Mouse (Mus musculus) mouse trophoblast stem cell (cell line): ENCODE results near the gene Irak4.

ENCODE experiments used
- in situ Hi-C, 2 experiments: fragments of 300-500 bp; cut with MseI, MboI; formaldehyde crosslinking; loops; 2 replicates in 1 of 2; 3 replicates in 1 of 2; pipeline ENCODE4 v1.15.1; 2025

The Irak4 gene

GRCm38 (mm10) chr15:94543409-94544051 lies at the start of gene Irak4, which contains the start of gene Pus7l:
Irak4 (plus strand) TSS chr15:94543643.
Pus7l (minus strand) TSS chr15:94543547.
- in situ Hi-C loops, result no loop called here

GRCm38 (mm10) chr15:94494445-94494844 lies 49.0 kb upstream of the Irak4 start:
- in situ Hi-C loops, result no loop called here

GRCm38 (mm10) chr15:94495936-94496335 lies 47.5 kb upstream of the Irak4 start:
- in situ Hi-C loops, result no loop called here

GRCm38 (mm10) chr15:94499260-94499659 lies 44.2 kb upstream of the Irak4 start:
- in situ Hi-C loops, result no loop called here

GRCm38 (mm10) chr15:94503451-94504215 lies 39.8 kb upstream of the Irak4 start:
- in situ Hi-C loops, result no loop called here

- in situ Hi-C loops, result loop anchor here (5.0 to 10.0 kb wide), 4 partner anchors 173 to 253 kb away; no protein-coding TSS in a partner anchor
Measured at GRCm38 (mm10) chr15:94517913-94518491, 25.4 kb upstream of the Irak4 start.

GRCm38 (mm10) chr15:94520205-94520900 lies 23.1 kb upstream of the Irak4 start:
- in situ Hi-C loops, result no loop called here

GRCm38 (mm10) chr15:94520959-94521358 lies 22.5 kb upstream of the Irak4 start:
- in situ Hi-C loops, result no loop called here

- in situ Hi-C loops, result no loop called here
Measured at GRCm38 (mm10) chr15:94523251-94523650, 20.2 kb upstream of the Irak4 start.

GRCm38 (mm10) chr15:94524956-94525355 lies 18.5 kb upstream of the Irak4 start:
- in situ Hi-C loops, result no loop called here

GRCm38 (mm10) chr15:94530519-94530918 lies 12.9 kb upstream of the Irak4 start:
- in situ Hi-C loops, result no loop called here

- in situ Hi-C loops, result no loop called here
Measured at GRCm38 (mm10) chr15:94532306-94532705, 11.1 kb upstream of the Irak4 start.

GRCm38 (mm10) chr15:94532956-94533355 lies 10.5 kb upstream of the Irak4 start:
- in situ Hi-C loops, result no loop called here

GRCm38 (mm10) chr15:94535521-94535920 lies 7.9 kb upstream of the Irak4 start:
- in situ Hi-C loops, result no loop called here

GRCm38 (mm10) chr15:94539296-94539695 lies 4.1 kb upstream of the Irak4 start:
- in situ Hi-C loops, result no loop called here

- in situ Hi-C loops, result no loop called here
Measured at GRCm38 (mm10) chr15:94542567-94543408, 655 bp upstream of the Irak4 start.

- in situ Hi-C loops, result no loop called here
Measured at GRCm38 (mm10) chr15:94544052-94544636, 701 bp downstream of the Irak4 start.

- in situ Hi-C loops, result no loop called here
Measured at GRCm38 (mm10) chr15:94544844-94545243, 1.4 kb downstream of the Irak4 start.

- in situ Hi-C loops, result loop anchor here in 1 of 2 experiments (10.0 kb wide), 1 partner anchor 111 kb away; no protein-coding TSS in a partner anchor
Measured at GRCm38 (mm10) chr15:94553536-94553935, 10.1 kb downstream of the Irak4 start.

- in situ Hi-C loops, result loop anchor here in 1 of 2 experiments (10.0 kb wide), 1 partner anchor 107 kb away; no protein-coding TSS in a partner anchor
Measured at GRCm38 (mm10) chr15:94557442-94557841, 14.0 kb downstream of the Irak4 start.
